Mouse (Mus musculus) bone marrow, adult 2 months (tissue): ENCODE measurements around the gene Olfr1232.

ENCODE experiments used
- CTCF ChIP-seq: fragments of 200-500 bp; IDR thresholded peaks from 2 replicates; pipeline ENCODE4 v1.5.1; 2011; ENCODE audit warnings: low read length, control low read depth; ENCODE audit not compliant: control insufficient read depth, insufficient read depth
- POLR2A ChIP-seq: fragments of 200-500 bp; IDR thresholded peaks from 2 replicates; pipeline ENCODE4 v1.6.1; 2011; ENCODE audit warnings: low read depth, mild to moderate bottlenecking, control low read depth, low read length, borderline replicate concordance; ENCODE audit not compliant: control insufficient read depth

- TF ChIP-seq POLR2A (no peak), CTCF (no peak)
Measured at GRCm38 (mm10) chr2:89329575-89329974, at the start of gene Olfr1232.
